Mouse (Mus musculus) C2C12 (cell line): ENCODE data around the gene Flnb. TPM values are rescaled to one million over a fixed set of nuclear protein-coding genes. Genes with fewer than 3 reads are reported as not detected.
A peak's percentile ranks its signal among the peaks of the same experiment; 100 is the strongest.

Experiments
- H3K27me3 ChIP-seq: one replicate; pipeline ENCODE4 v1.6.1; 2011; ENCODE audit not compliant: control insufficient read depth, insufficient read depth, insufficient read length
- H3K36me3 ChIP-seq: one replicate; pipeline ENCODE4 v1.6.1; 2011; ENCODE audit not compliant: control insufficient read depth, insufficient read depth
- H3K4me3 ChIP-seq: one replicate; pipeline ENCODE4 v1.5.1; 2011; ENCODE audit warnings: mild to moderate bottlenecking, control low read depth; ENCODE audit not compliant: poor library complexity, insufficient read depth, severe bottlenecking
- H3K79me2 ChIP-seq: one replicate; pipeline ENCODE4 v1.6.1; 2011; ENCODE audit not compliant: control insufficient read depth, insufficient read depth
- H3K79me3 ChIP-seq: one replicate; pipeline ENCODE4 v1.6.1; 2011; ENCODE audit warnings: low read depth, control low read depth
- H3ac ChIP-seq: one replicate; pipeline ENCODE3; 2011; ENCODE audit warnings: low read depth; ENCODE audit not compliant: control insufficient read depth, insufficient read length
- CEBPB ChIP-seq: IDR thresholded peaks from one replicate; pipeline ENCODE4 v1.6.1; 2011; ENCODE audit warnings: low read depth, mild to moderate bottlenecking, control low read depth, moderate library complexity
- CTCF ChIP-seq: IDR thresholded peaks from one replicate; pipeline ENCODE4 v1.5.1; 2011; ENCODE audit not compliant: control insufficient read depth, insufficient read depth, insufficient read length
- FOSL1 ChIP-seq: IDR thresholded peaks from one replicate; pipeline ENCODE4 v1.8.0; 2011; ENCODE audit warnings: mild to moderate bottlenecking, low read length; ENCODE audit not compliant: poor library complexity, insufficient read depth, severe bottlenecking
- MAX ChIP-seq: IDR thresholded peaks from one replicate; pipeline ENCODE4 v1.6.1; 2011; ENCODE audit warnings: mild to moderate bottlenecking, control low read depth
- MYOD1 ChIP-seq: IDR thresholded peaks from one replicate; pipeline ENCODE4 v1.6.1; 2011; ENCODE audit warnings: low read depth; ENCODE audit not compliant: control insufficient read depth, insufficient read length
- MYOG ChIP-seq: IDR thresholded peaks from one replicate; pipeline ENCODE4 v1.6.1; 2011; ENCODE audit not compliant: control insufficient read depth, insufficient read length; ENCODE audit errors: extremely low read depth
- USF1 ChIP-seq: IDR thresholded peaks from one replicate; pipeline ENCODE4 v1.6.1; 2011; ENCODE audit warnings: low read depth, mild to moderate bottlenecking, control low read depth, moderate library complexity
- polyA plus RNA-seq: library from polyadenylated mRNA; unstranded; fragments of >200 nt; fragmentation: generic; extraction: Trizol; gene quantifications from one replicate; pipeline ENCODE4 v1.2.1, GENCODE M21; 2012; ENCODE audit warnings: missing spikeins

Flnb gene
- polyA plus RNA-seq, 1 experiment = 154 TPM

- Histone ChIP-seq H3K79me3 (peaks cover 84% of the 10 kb centered on the region), H3K27me3 (no peaks in the 10 kb centered on the region), H3K36me3 (peaks cover 54% of the 10 kb centered on the region), H3K79me2 (peaks cover 87% of the 10 kb centered on the region), H3K4me3 (peak overlapping the region; percentile 95), H3ac (no peak overlapping the region)
- TF ChIP-seq CTCF (no peak), MYOG (no peak), USF1 (no peak), MAX (no peak), MYOD1 (no peak), FOSL1 (no peak), CEBPB (no peak)
These were observed 3.6 kb downstream of the Flnb start for GRCm38 (mm10) chr14:7821341-7821740.

- H3K79me3 ChIP-seq = peaks cover 98% of the 10 kb centered on the region
- peaks cover 100% of the 10 kb centered on the region for H3K79me2 ChIP-seq
- H3K4me3 ChIP-seq = no peak overlapping the region
- TF ChIP-seq MYOD1 = no peak
- no peak for TF ChIP-seq FOSL1
- TF ChIP-seq MAX = no peak
- no peak for TF ChIP-seq USF1
- TF ChIP-seq MYOG = no peak
- no peak for TF ChIP-seq CTCF
- TF ChIP-seq CEBPB = no peak
- no peak overlapping the region for H3ac ChIP-seq
- H3K27me3 ChIP-seq = no peaks in the 10 kb centered on the region
- peaks cover 61% of the 10 kb centered on the region for H3K36me3 ChIP-seq
These were observed 4.9 kb downstream of the Flnb start for GRCm38 (mm10) chr14:7822693-7823092.

DNA sequence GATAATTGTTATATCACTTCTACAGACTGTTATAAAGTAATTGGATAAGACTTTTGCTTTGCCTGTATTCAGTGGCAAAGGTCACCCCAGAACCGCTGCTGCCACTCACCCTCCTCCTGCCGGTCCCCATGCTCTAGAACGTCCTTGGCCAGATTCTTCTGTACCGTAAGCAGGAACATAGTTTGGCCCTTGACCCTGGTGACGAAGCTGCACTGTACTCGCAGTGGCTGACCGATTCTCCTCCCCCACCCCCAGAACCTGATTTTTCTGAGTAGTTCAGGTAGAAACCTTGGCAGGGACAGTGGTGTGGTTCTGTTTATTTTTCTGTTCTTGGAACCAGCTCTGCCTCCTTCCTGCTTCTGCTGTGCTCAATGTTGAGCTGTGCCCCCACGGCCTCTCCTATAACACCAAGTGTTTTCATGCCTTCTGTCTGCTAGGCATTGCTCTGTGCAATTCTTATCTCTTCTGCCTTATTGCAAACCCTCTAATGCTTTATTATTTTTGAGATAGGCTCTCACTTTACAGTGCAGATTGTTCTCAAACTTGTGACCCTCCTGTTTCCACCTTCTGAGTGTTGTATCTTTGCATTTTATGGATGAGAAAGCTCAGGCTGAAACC lies 7.0 kb downstream of the Flnb start:
- H3K79me3 ChIP-seq = peaks cover 98% of the 10 kb centered on the region
- no peak overlapping the region for H3ac ChIP-seq
- H3K79me2 ChIP-seq = peaks cover 100% of the 10 kb centered on the region
- TF ChIP-seq MYOG (no peak), FOSL1 (no peak), MYOD1 (no peak), CTCF (no peak), CEBPB (no peak), MAX (no peak), USF1 (no peak)
- no peaks in the 10 kb centered on the region for H3K27me3 ChIP-seq
- H3K4me3 ChIP-seq = no peak overlapping the region
- H3K36me3 ChIP-seq = peaks cover 71% of the 10 kb centered on the region

GRCm38 (mm10) chr14:7826151-7826937 lies 8.6 kb downstream of the Flnb start:
- no peaks in the 10 kb centered on the region for H3K27me3 ChIP-seq
- H3K79me2 ChIP-seq = peaks cover 100% of the 10 kb centered on the region
- TF ChIP-seq MYOD1 = no peak
- TF ChIP-seq CEBPB = peak; percentile 54
- peaks cover 62% of the 10 kb centered on the region for H3K36me3 ChIP-seq
- peak overlapping the region; percentile 62 for H3ac ChIP-seq
- H3K4me3 ChIP-seq = no peak overlapping the region
- H3K79me3 ChIP-seq = peaks cover 98% of the 10 kb centered on the region

DNA sequence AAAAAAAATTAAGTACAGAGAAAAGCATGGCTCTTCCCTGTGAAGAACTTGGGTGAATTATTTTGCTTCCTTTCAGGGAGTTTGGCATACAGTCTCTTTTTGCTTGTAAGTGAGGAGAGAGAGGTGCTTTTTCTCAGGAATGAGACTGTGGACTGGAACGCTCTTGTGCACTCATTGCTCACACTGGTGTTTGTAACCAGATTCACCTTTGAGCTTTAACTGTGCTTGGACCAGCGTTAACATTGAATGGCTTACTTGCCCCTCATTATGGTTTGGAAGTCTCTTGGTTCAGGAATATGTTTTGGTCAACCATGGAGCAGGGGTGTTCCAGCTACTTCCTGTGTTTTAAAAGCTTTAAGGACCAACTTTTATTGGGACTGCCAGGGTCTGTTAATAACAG lies 11.4 kb downstream of the Flnb start:
- Histone ChIP-seq H3ac (no peak overlapping the region), H3K79me3 (peaks cover 91% of the 10 kb centered on the region), H3K36me3 (peaks cover 41% of the 10 kb centered on the region), H3K79me2 (peaks cover 100% of the 10 kb centered on the region), H3K27me3 (no peaks in the 10 kb centered on the region), H3K4me3 (no peak overlapping the region)
- TF ChIP-seq FOSL1 (no peak), USF1 (no peak), CTCF (no peak), CEBPB (no peak), MYOD1 (no peak)
